Mouse (Mus musculus) MEL (cell line): ENCODE data around the gene Lmo1. TPM values are rescaled to one million over a fixed set of nuclear protein-coding genes. Genes with fewer than 3 reads are reported as not detected.

Experiments
- DNase-seq: peaks from one replicate; pipeline ENCODE4 v3.0.0; 2011; ENCODE audit warnings: low read depth, low spot score
- H3K27ac ChIP-seq: 2 replicates; pipeline ENCODE4 v1.5.1; 2012; ENCODE audit warnings: low read depth, mild to moderate bottlenecking, control low read depth, low read length, moderate library complexity; ENCODE audit not compliant: control insufficient read depth
- H3K27me3 ChIP-seq, 2 experiments: fragments of 150-350 bp in 1 of 2; sonication (generic) in 1 of 2; 2 replicates each; pipeline ENCODE4 v1.6.1; 2012; ENCODE audit warnings: low read length in 2 of 2, mild to moderate bottlenecking in 2 of 2, improper control_type of control experiment in 1 of 2, moderate library complexity in 1 of 2; ENCODE audit not compliant: insufficient read depth in 2 of 2, control insufficient read depth in 1 of 2
- H3K36me3 ChIP-seq, 2 experiments: 2 replicates each; pipeline ENCODE4 v1.6.1; 2012 to 2014; ENCODE audit warnings: low read length in 2 of 2, improper control_type of control experiment in 1 of 2, inconsistent platforms in 1 of 2, mild to moderate bottlenecking in 1 of 2; ENCODE audit not compliant: insufficient read depth in 2 of 2, control insufficient read depth in 1 of 2
- H3K4me1 ChIP-seq, 2 experiments: fragments of 150-350 bp in 1 of 2; sonication (generic) in 1 of 2; 2 replicates each; pipeline ENCODE4 v1.6.1; 2012; ENCODE audit warnings: low read length in 2 of 2, improper control_type of control experiment in 1 of 2, mild to moderate bottlenecking in 1 of 2; ENCODE audit not compliant: insufficient read depth in 2 of 2, control insufficient read depth in 1 of 2
- H3K4me3 ChIP-seq, 2 experiments: fragments of 150-350 bp in 1 of 2; sonication (generic) in 1 of 2; 2 replicates each; pipeline ENCODE4 v1.5.1; 2012; ENCODE audit warnings: low read depth in 2 of 2, low read length in 2 of 2, mild to moderate bottlenecking in 2 of 2, moderate library complexity in 2 of 2, control low read depth in 1 of 2, improper control_type of control experiment in 1 of 2; ENCODE audit not compliant: control insufficient read depth in 1 of 2, insufficient read depth in 1 of 2
- H3K79me2 ChIP-seq: 2 replicates; pipeline ENCODE4 v1.6.1; 2012; ENCODE audit warnings: mild to moderate bottlenecking, low read length, moderate library complexity; ENCODE audit not compliant: control insufficient read depth, poor library complexity, insufficient read depth
- H3K9ac ChIP-seq: 2 replicates; pipeline ENCODE4 v1.6.1; 2012; ENCODE audit warnings: low read depth, mild to moderate bottlenecking, control low read depth, low read length, moderate library complexity; ENCODE audit not compliant: control insufficient read depth, poor library complexity, severe bottlenecking
- H3K9me3 ChIP-seq: fragments of 150-350 bp; sonication (generic); replicated peaks from 2 replicates; pipeline ENCODE4 v1.6.1; 2012; ENCODE audit warnings: mild to moderate bottlenecking, low read length, improper control_type of control experiment, moderate library complexity; ENCODE audit not compliant: insufficient read depth
- CHD1 ChIP-seq: IDR thresholded peaks from 2 replicates; pipeline ENCODE4 v1.6.1; 2012; ENCODE audit warnings: low read depth, mild to moderate bottlenecking, inconsistent platforms, low read length, improper control_type of control experiment
- CTCF ChIP-seq, 3 experiments: IDR thresholded peaks in 2 of 3; conservative IDR thresholded peaks in 1 of 3; 2 replicates each; pipeline ENCODE4 v1.5.1; 2011 to 2012; ENCODE audit warnings: low read length in 3 of 3, low read depth in 2 of 3, mild to moderate bottlenecking in 2 of 3, improper control_type of control experiment in 1 of 3, inconsistent platforms in 1 of 3, mixed read lengths in 1 of 3, moderate library complexity in 1 of 3; ENCODE audit not compliant: control insufficient read depth in 1 of 3, insufficient read depth in 1 of 3, poor library complexity in 1 of 3, severe bottlenecking in 1 of 3
- E2F4 ChIP-seq: IDR thresholded peaks from 2 replicates; pipeline ENCODE4 v1.6.1; 2011; ENCODE audit warnings: low read depth, low read length, improper control_type of control experiment, borderline replicate concordance
- ELF1 ChIP-seq: IDR thresholded peaks from 2 replicates; pipeline ENCODE4 v1.6.1; 2014; ENCODE audit warnings: low read depth, mild to moderate bottlenecking, inconsistent platforms, low read length, improper control_type of control experiment, moderate library complexity
- ETS1 ChIP-seq: IDR thresholded peaks from 2 replicates; pipeline ENCODE4 v1.6.1; 2012; ENCODE audit warnings: low read depth, mild to moderate bottlenecking, inconsistent platforms, low read length, improper control_type of control experiment, moderate library complexity
- GABPA ChIP-seq: IDR thresholded peaks from 2 replicates; pipeline ENCODE4 v1.6.1; 2012; ENCODE audit warnings: low read depth, mild to moderate bottlenecking, inconsistent platforms, low read length, improper control_type of control experiment, moderate library complexity
- GATA1 ChIP-seq: IDR thresholded peaks from 2 replicates; pipeline ENCODE4 v1.6.1; 2011; ENCODE audit warnings: low read depth, low read length, improper control_type of control experiment
- JUND ChIP-seq: IDR thresholded peaks from 2 replicates; pipeline ENCODE4 v1.6.1; 2011; ENCODE audit warnings: low read depth, mild to moderate bottlenecking, improper control_type of control experiment, low read length
- KAT2A ChIP-seq: conservative IDR thresholded peaks from 2 replicates; pipeline ENCODE4 v1.6.1; 2012; ENCODE audit warnings: low read depth, low read length, improper control_type of control experiment, inconsistent platforms
- MAFK ChIP-seq: IDR thresholded peaks from 2 replicates; pipeline ENCODE4 v1.6.1; 2011; ENCODE audit warnings: low read depth, mild to moderate bottlenecking, low read length, improper control_type of control experiment, borderline replicate concordance
- MAX ChIP-seq: IDR thresholded peaks from 2 replicates; pipeline ENCODE4 v1.6.1; 2011; ENCODE audit warnings: low read length, improper control_type of control experiment
- MAZ ChIP-seq: IDR thresholded peaks from 2 replicates; pipeline ENCODE4 v1.6.1; 2012; ENCODE audit warnings: low read depth, mild to moderate bottlenecking, inconsistent platforms, low read length, improper control_type of control experiment
- MXI1 ChIP-seq: IDR thresholded peaks from 2 replicates; pipeline ENCODE4 v1.6.1; 2011; ENCODE audit warnings: mild to moderate bottlenecking, low read depth, low read length, improper control_type of control experiment
- MYC ChIP-seq: IDR thresholded peaks from 2 replicates; pipeline ENCODE4 v1.6.1; 2011; ENCODE audit warnings: low read depth, mild to moderate bottlenecking, low read length, improper control_type of control experiment, moderate library complexity
- NELFE ChIP-seq: IDR thresholded peaks from 2 replicates; pipeline ENCODE4 v1.6.1; 2011; ENCODE audit warnings: low read depth, low read length, improper control_type of control experiment
- POLR2A ChIP-seq, 2 experiments: IDR thresholded peaks; 2 replicates each; pipeline ENCODE4 v1.6.1; 2011 to 2012; ENCODE audit warnings: low read length in 2 of 2, mild to moderate bottlenecking in 2 of 2, control low read depth in 1 of 2, improper control_type of control experiment in 1 of 2, low read depth in 1 of 2, moderate library complexity in 1 of 2; ENCODE audit not compliant: control insufficient read depth in 1 of 2, insufficient read depth in 1 of 2, poor library complexity in 1 of 2
- POLR2AphosphoS5 ChIP-seq: IDR thresholded peaks from 2 replicates; pipeline ENCODE4 v1.6.1; 2012; ENCODE audit warnings: low read depth, borderline replicate concordance, mild to moderate bottlenecking, inconsistent platforms, low read length, moderate library complexity, mixed read lengths
- RAD21 ChIP-seq: IDR thresholded peaks from 2 replicates; pipeline ENCODE4 v1.6.1; 2011; ENCODE audit warnings: mild to moderate bottlenecking, low read depth, low read length, improper control_type of control experiment
- RCOR1 ChIP-seq: IDR thresholded peaks from 2 replicates; pipeline ENCODE4 v1.6.1; 2012; ENCODE audit warnings: low read depth, mild to moderate bottlenecking, inconsistent platforms, low read length, improper control_type of control experiment
- SMC3 ChIP-seq: IDR thresholded peaks from 2 replicates; pipeline ENCODE4 v1.6.1; 2011; ENCODE audit warnings: low read depth, low read length, improper control_type of control experiment
- TCF12 ChIP-seq: IDR thresholded peaks from 2 replicates; pipeline ENCODE4 v1.6.1; 2014; ENCODE audit warnings: low read depth, mild to moderate bottlenecking, inconsistent platforms, low read length, improper control_type of control experiment, moderate library complexity
- UBTF ChIP-seq: IDR thresholded peaks from 2 replicates; pipeline ENCODE4 v1.6.1; 2012; ENCODE audit warnings: low read depth, mild to moderate bottlenecking, inconsistent platforms, low read length, improper control_type of control experiment, moderate library complexity, borderline replicate concordance; ENCODE audit not compliant: insufficient read depth
- USF2 ChIP-seq, 2 experiments: IDR thresholded peaks; 2 replicates each; pipeline ENCODE4 v1.6.1; 2011 to 2012; ENCODE audit warnings: improper control_type of control experiment in 2 of 2, low read length in 2 of 2, borderline replicate concordance in 1 of 2, inconsistent platforms in 1 of 2, low read depth in 1 of 2, mild to moderate bottlenecking in 1 of 2; ENCODE audit not compliant: insufficient read depth in 1 of 2
- ZKSCAN1 ChIP-seq: IDR thresholded peaks from 2 replicates; pipeline ENCODE4 v1.6.1; 2012; ENCODE audit warnings: low read depth, mild to moderate bottlenecking, inconsistent platforms, low read length, improper control_type of control experiment, moderate library complexity
- polyA plus RNA-seq, 2 experiments: library from polyadenylated mRNA; stranded (reverse) in 1 of 2; unstranded in 1 of 2; fragments of >175 nt in 1 of 2; fragments of >200 nt in 1 of 2; gene quantifications; 2 replicates each; pipeline versions ENCODE4 v1.2.1 to v1.2.4; 2012; ENCODE audit warnings: low replicate concordance in 2 of 2, low read depth in 1 of 2; ENCODE audit not compliant: insufficient read length in 2 of 2, insufficient read depth in 1 of 2, missing spikeins in 1 of 2
- total RNA-seq: library from RNA; depleted of rRNA; stranded (reverse); fragments of 300-350 nt; gene quantifications from 2 replicates; pipeline ENCODE4 v1.2.3, GENCODE M21; 2012

The Lmo1 gene
- total and polyA plus RNA-seq, 3 experiments, result not detected

GRCm38 (mm10) chr7:109220766-109221715 is 46.0 kb upstream of the Lmo1 start:
- TF ChIP-seq JUND (no peak), MAX (no peak), POLR2AphosphoS5 (no peak), SMC3 (no peak), MXI1 (no peak), CHD1 (no peak)
- Histone ChIP-seq H3K9ac (no peak overlapping the region), H3K9me3 (no peaks in the 10 kb centered on the region), H3K27me3 (no peaks in the 10 kb centered on the region), H3K27ac (no peak overlapping the region), H3K4me3 (no peak overlapping the region), H3K36me3 (no peaks in the 10 kb centered on the region), H3K79me2 (no peaks in the 10 kb centered on the region), H3K4me1 (no peaks in the 10 kb centered on the region)
- DNase-seq, result no peak

- Histone ChIP-seq H3K4me1 (no peaks in the 10 kb centered on the region), H3K27me3 (no peaks in the 10 kb centered on the region), H3K9me3 (no peaks in the 10 kb centered on the region), H3K4me3 (no peak overlapping the region), H3K79me2 (no peaks in the 10 kb centered on the region), H3K9ac (no peak overlapping the region), H3K27ac (no peak overlapping the region), H3K36me3 (no peaks in the 10 kb centered on the region)
- TF ChIP-seq USF2 (IDR thresholded peaks at IDR 0.05; ENCODE audit: borderline replicate concordance in 1 of 2, insufficient read depth in 1 of 2, low read depth in 1 of 2, low read length in 2 of 2) (no peak), GATA1 (no peak), ZKSCAN1 (no peak), ELF1 (no peak), SMC3 (no peak)
- DNase-seq, result no peak
Observed at GRCm38 (mm10) chr7:109220026-109220425, 45.0 kb upstream of the Lmo1 start.

GRCm38 (mm10) chr7:109218977-109219271 is 43.9 kb upstream of the Lmo1 start:
- Histone ChIP-seq H3K4me3 (no peak overlapping the region), H3K9ac (no peak overlapping the region), H3K36me3 (no peaks in the 10 kb centered on the region), H3K27ac (no peak overlapping the region), H3K27me3 (no peaks in the 10 kb centered on the region), H3K9me3 (no peaks in the 10 kb centered on the region), H3K4me1 (no peaks in the 10 kb centered on the region), H3K79me2 (no peaks in the 10 kb centered on the region)
- no peak for DNase-seq
- TF ChIP-seq CTCF (IDR thresholded peaks at IDR 0.05 in 2 of 3, conservative IDR thresholded peaks at IDR 0.05 in 1 of 3; ENCODE audit: control insufficient read depth in 1 of 3, insufficient read depth in 1 of 3, low read depth in 2 of 3, low read length in 3 of 3, poor library complexity in 1 of 3, severe bottlenecking in 1 of 3) (no peak), MAZ (no peak), UBTF (no peak), CHD1 (no peak), RAD21 (no peak), MYC (no peak), MAFK (no peak), NELFE (no peak), TCF12 (no peak), ETS1 (no peak), POLR2AphosphoS5 (no peak), E2F4 (no peak), MXI1 (no peak), KAT2A (no peak), GABPA (no peak), ZKSCAN1 (no peak), RCOR1 (no peak), ELF1 (no peak), POLR2A (IDR thresholded peaks at IDR 0.05; ENCODE audit: control insufficient read depth in 1 of 2, insufficient read depth in 1 of 2, low read depth in 1 of 2, low read length in 2 of 2, poor library complexity in 1 of 2) (no peak)
